Mouse (Mus musculus): ENCODE results near the gene Tmem132a. TPM values are rescaled to one million over a fixed set of nuclear protein-coding genes. Genes with fewer than 3 reads are reported as not detected.

The Tmem132a gene
- polyA plus RNA-seq, 1 experiment from 2014 or later = 7.1 TPM

- Histone ChIP-seq H3K9ac (ENCODE audit: low read depth, low read length) (no peak overlapping the region), H3K4me3 (ENCODE audit: low read depth, low read length) (no peak overlapping the region), H3K36me3 (ENCODE audit: control insufficient read depth, insufficient read depth) (no peaks in the 10 kb centered on the region), H3K27me3 (replicated peaks; ENCODE audit: control insufficient read depth, insufficient read depth, low read length) (no peaks in the 10 kb centered on the region; the same call in 1 of the 2 replicates), H3K4me2 (replicated peaks; ENCODE audit: low read depth) (peak overlapping the region; percentile 24), H3K27ac (ENCODE audit: low read depth, low read length) (no peak overlapping the region), H3K9me3 (ENCODE audit: control insufficient read depth) (no peaks in the 10 kb centered on the region), H3K4me1 (replicated peaks; ENCODE audit: control insufficient read depth, insufficient read depth, low read length) (no peaks in the 10 kb centered on the region)
- no peak for TF ChIP-seq CTCF (IDR thresholded peaks at IDR 0.05; ENCODE audit: low read depth)
- ATAC-seq = no peak
- WGBS = 69% methylated on average over 16 of the region's 16 CpGs
These were observed 27.8 kb downstream of the Tmem132a start for GRCm38 (mm10) chr19:10841721-10842626.

- Histone ChIP-seq H3K4me3 (ENCODE audit: low read depth, low read length) (no peak within 1 kb of the TSS), H3K36me3 (ENCODE audit: control insufficient read depth, insufficient read depth) (no peaks in the 10 kb centered on the region), H3K27me3 (replicated peaks; ENCODE audit: control insufficient read depth, insufficient read depth, low read length) (no peaks in the 10 kb centered on the region; the same call in 1 of the 2 replicates), H3K27ac (ENCODE audit: low read depth, low read length) (no peak within 1 kb of the TSS), H3K9ac (ENCODE audit: low read depth, low read length) (no peak within 1 kb of the TSS), H3K4me1 (replicated peaks; ENCODE audit: control insufficient read depth, insufficient read depth, low read length) (no peaks in the 10 kb centered on the region), H3K4me2 (replicated peaks; ENCODE audit: low read depth) (no peak within 1 kb of the TSS), H3K9me3 (ENCODE audit: control insufficient read depth) (no peaks in the 10 kb centered on the region)
- TF ChIP-seq CTCF (IDR thresholded peaks at IDR 0.05; ENCODE audit: low read depth) = no peak
- ATAC-seq = no peak
- 77% methylated on average over 15 of the region's 15 CpGs for WGBS
These were observed 30.5 kb downstream of the Tmem132a start, which contains the start of gene Slc15a3 for GRCm38 (mm10) chr19:10839010-10839892. TSS of gene Slc15a3 (plus strand) at chr19:10839727.

DNA sequence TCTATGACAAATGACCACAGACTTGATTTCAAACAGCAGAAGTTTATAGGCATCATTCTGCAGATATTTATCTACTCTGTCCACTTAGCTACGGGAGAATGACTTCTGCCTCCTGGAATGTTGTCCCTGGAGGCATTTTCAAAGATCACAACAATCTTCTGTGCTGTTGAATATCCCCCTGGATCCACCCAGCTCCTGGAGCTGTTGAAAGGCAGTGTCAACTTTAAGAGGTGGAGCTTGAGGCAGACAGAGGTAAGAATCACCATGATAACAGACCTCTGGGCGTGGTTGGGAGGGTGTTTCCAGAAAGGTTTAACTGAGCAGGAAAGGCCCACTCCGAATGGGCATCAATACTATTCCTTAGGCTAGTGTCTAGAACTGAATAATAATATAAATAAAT, 34.1 kb downstream of the Tmem132a start:
- no peak for ATAC-seq
- Histone ChIP-seq H3K27ac (ENCODE audit: low read depth, low read length) (no peak overlapping the region), H3K4me2 (replicated peaks; ENCODE audit: low read depth) (no peak overlapping the region), H3K36me3 (ENCODE audit: control insufficient read depth, insufficient read depth) (no peaks in the 10 kb centered on the region), H3K4me3 (ENCODE audit: low read depth, low read length) (no peak overlapping the region), H3K4me1 (replicated peaks; ENCODE audit: control insufficient read depth, insufficient read depth, low read length) (no peaks in the 10 kb centered on the region), H3K27me3 (replicated peaks; ENCODE audit: control insufficient read depth, insufficient read depth, low read length) (no peaks in the 10 kb centered on the region), H3K9ac (ENCODE audit: low read depth, low read length) (no peak overlapping the region), H3K9me3 (ENCODE audit: control insufficient read depth) (no peaks in the 10 kb centered on the region)
- WGBS = 35% methylated on average over 3 of the region's 3 CpGs
- TF ChIP-seq CTCF (IDR thresholded peaks at IDR 0.05; ENCODE audit: low read depth) = no peak

DNA sequence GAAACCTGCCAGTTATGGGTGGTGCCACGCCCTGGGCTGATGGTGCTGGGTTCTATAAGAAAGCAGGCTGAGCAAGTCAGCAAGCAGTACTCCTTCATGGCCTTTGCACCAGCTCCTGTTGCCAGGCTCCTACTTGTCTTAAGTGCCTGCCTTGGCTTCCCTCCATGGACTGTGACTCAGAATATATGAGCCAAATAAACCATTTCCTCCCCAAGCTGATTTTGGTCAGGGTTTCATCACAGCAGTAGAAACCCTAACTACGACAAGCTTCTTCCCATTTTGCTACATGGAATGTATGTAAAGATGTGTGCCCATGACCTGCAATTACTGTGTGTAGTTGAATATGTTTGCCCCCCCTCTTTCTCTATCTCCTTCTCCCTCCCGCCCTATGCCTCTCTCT, 36.1 kb downstream of the Tmem132a start:
- H3K27ac ChIP-seq (ENCODE audit: low read depth, low read length) = no peak overlapping the region
- no peak overlapping the region for H3K4me3 ChIP-seq (ENCODE audit: low read depth, low read length)
- no peaks in the 10 kb centered on the region for H3K9me3 ChIP-seq (ENCODE audit: control insufficient read depth)
- no peak for ATAC-seq
- 75% methylated on average over 3 of the region's 3 CpGs for WGBS
- H3K36me3 ChIP-seq (ENCODE audit: control insufficient read depth, insufficient read depth) = no peaks in the 10 kb centered on the region
- TF ChIP-seq CTCF (IDR thresholded peaks at IDR 0.05; ENCODE audit: low read depth) = no peak
- H3K4me2 ChIP-seq (replicated peaks; ENCODE audit: low read depth) = no peak overlapping the region
- no peaks in the 10 kb centered on the region for H3K27me3 ChIP-seq (replicated peaks; ENCODE audit: control insufficient read depth, insufficient read depth, low read length)
- no peaks in the 10 kb centered on the region for H3K4me1 ChIP-seq (replicated peaks; ENCODE audit: control insufficient read depth, insufficient read depth, low read length)
- H3K9ac ChIP-seq (ENCODE audit: low read depth, low read length) = no peak overlapping the region

- 67% methylated on average over 3 of the region's 3 CpGs for WGBS
- no peaks in the 10 kb centered on the region for H3K4me1 ChIP-seq (replicated peaks; ENCODE audit: control insufficient read depth, insufficient read depth, low read length)
These were observed 37.7 kb downstream of the Tmem132a start for GRCm38 (mm10) chr19:10832030-10832429.

DNA sequence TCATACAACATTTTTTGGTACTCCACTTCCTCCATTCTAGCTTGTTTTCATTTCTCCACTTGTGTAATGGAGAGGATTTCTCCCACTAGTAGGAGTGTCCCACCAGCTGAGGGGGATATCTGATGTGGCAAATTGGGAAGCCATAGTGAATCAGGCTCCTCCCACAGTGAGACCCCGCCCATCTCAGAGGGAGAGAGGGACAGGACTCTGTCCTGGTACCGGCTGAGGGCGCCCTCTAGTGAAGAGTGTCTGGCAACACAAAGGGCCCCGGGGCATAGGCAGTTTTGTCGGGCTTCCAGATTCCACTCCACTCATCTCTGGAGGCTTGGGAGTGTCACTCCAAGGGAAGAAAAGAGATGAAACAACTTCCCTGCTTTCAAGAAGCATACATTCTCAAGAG, 38.3 kb downstream of the Tmem132a start:
- Histone ChIP-seq H3K27me3 (replicated peaks; ENCODE audit: control insufficient read depth, insufficient read depth, low read length) (no peaks in the 10 kb centered on the region), H3K27ac (ENCODE audit: low read depth, low read length) (no peak overlapping the region), H3K4me2 (replicated peaks; ENCODE audit: low read depth) (no peak overlapping the region), H3K36me3 (ENCODE audit: control insufficient read depth, insufficient read depth) (no peaks in the 10 kb centered on the region), H3K9me3 (ENCODE audit: control insufficient read depth) (no peaks in the 10 kb centered on the region), H3K4me1 (replicated peaks; ENCODE audit: control insufficient read depth, insufficient read depth, low read length) (no peaks in the 10 kb centered on the region), H3K4me3 (ENCODE audit: low read depth, low read length) (no peak overlapping the region), H3K9ac (ENCODE audit: low read depth, low read length) (no peak overlapping the region)
- peak; percentile 75 for TF ChIP-seq CTCF (IDR thresholded peaks at IDR 0.05; ENCODE audit: low read depth)
- peak; percentile 41; the same call in 1 of the 2 replicates for ATAC-seq
- 13% methylated on average over 5 of the region's 5 CpGs for WGBS

More at GRCm38 (mm10) chr19:10832030-10832429, 37.7 kb downstream of the Tmem132a start:
- Histone ChIP-seq H3K9ac (ENCODE audit: low read depth, low read length) (no peak overlapping the region), H3K27ac (ENCODE audit: low read depth, low read length) (no peak overlapping the region), H3K27me3 (replicated peaks; ENCODE audit: control insufficient read depth, insufficient read depth, low read length) (no peaks in the 10 kb centered on the region), H3K36me3 (ENCODE audit: control insufficient read depth, insufficient read depth) (no peaks in the 10 kb centered on the region), H3K4me2 (replicated peaks; ENCODE audit: low read depth) (no peak overlapping the region), H3K4me3 (ENCODE audit: low read depth, low read length) (no peak overlapping the region), H3K9me3 (ENCODE audit: control insufficient read depth) (no peaks in the 10 kb centered on the region)
- TF ChIP-seq CTCF (IDR thresholded peaks at IDR 0.05; ENCODE audit: low read depth) = no peak
- ATAC-seq = no peak

All from intestine, postnatal 0 days (tissue).